Mouse (Mus musculus) lung, postnatal 0 days (tissue): ENCODE measurements around the gene Smg1.

Experiments
- CTCF ChIP-seq: IDR thresholded peaks from 2 replicates; pipeline ENCODE4 v1.5.1; 2016; ENCODE audit warnings: antibody characterized with exemption, mild to moderate bottlenecking
- EP300 ChIP-seq: IDR thresholded peaks from 2 replicates; pipeline ENCODE4 v1.6.1; 2016; ENCODE audit warnings: antibody characterized with exemption, mild to moderate bottlenecking, control low read depth

DNA sequence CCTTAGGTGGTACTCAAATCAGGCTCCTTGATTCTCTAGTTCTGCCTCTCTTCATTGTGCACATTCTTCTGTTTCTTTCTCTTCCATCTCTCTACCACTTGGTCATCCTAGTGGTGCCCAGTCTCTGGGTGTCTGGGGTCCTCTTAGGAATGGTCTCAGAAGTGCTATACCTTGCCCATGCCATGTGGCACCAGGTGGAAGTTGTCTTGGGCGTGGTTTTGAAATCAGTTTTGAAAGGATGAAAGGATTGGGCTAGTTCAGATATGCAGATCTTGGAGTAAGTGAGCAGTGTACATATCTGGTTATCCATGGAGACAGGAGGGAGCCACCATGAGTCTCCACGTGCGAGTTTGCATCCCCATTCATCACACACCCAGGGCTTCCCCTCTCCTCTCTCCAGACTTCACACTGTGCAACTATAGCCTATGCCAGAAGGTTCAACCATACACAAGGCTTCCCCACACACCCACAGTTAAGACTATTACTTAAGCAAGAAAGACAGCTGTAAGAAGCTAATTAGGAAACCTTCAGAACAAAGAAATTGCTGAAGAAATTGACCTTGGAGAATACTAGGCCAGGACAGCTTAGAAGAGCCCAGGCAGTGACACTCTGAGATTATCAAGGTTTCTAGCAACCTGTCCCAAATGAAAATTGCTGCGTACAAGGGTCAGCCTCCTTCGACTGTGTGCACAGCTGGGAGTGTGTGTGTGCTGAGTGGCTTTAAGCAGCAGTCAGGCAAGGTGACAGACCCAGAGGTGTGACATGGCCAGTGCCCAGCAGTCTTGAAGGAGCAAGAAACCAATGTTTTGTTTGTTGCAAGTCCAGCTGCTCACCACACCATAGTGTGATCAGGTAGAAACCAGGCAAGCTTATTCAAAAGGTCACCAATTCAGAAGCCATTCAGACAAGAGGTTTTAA, 139.7 kb downstream of the Smg1 start:
- TF ChIP-seq CTCF (no peak), EP300 (no peak)
